Mouse (Mus musculus): ENCODE data around the gene Gm17617.
"Not testable (repeated sequence)": the region's sequence is repeated elsewhere in the genome, so short reads cannot be mapped to it uniquely, and the experiment has no call there.

The Gm17617 gene

GRCm38 (mm10) chr13:55114375-55114774, 19.0 kb downstream of the Gm17617 start:
- DNase-seq, result no peak

DNA sequence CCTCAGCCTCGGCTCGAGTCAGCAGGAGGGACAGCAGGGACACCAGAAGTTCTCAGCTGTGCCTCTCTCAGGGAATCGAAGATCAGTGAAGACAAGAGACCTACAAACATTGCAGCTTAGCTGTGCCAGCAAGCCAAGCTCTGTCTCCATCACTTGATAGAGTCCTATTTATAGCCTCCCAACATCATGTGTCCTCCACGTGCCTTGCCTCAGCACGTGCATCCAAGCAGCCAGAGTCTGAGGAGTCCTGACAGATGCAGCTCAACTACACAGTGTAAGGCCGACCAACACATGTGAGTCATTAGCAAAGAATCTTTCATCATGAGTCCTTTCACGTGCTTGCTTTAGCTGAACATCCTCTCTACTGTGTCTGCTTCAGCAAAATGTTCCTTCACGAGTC, 25.7 kb downstream of the Gm17617 start:
- no peak for DNase-seq

DNA sequence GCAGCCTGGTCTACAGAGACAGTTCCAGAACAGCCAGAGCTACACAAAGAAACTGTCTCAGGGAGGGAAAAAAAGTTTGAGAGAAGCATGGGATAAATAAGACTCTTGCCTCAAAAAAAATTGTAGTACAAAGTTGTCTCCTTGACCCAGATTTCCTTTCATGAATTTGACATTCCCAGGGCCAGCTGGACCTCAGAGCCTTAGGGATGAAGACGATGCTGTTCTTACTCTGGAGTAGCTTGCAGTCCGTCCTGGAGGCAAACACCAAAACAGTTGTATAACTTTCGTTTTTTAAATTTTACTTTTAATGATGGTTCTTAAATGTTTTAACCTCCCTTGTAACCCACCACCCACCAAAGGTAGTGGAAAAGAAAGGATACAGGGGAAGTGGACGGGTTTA, 26.2 kb downstream of the Gm17617 start:
- no peak for DNase-seq

- DNase-seq, result no peak
These were observed 27.2 kb downstream of the Gm17617 start for GRCm38 (mm10) chr13:55105953-55106691.

- DNase-seq, result peak; percentile 99
These were observed 28.0 kb downstream of the Gm17617 start, which contains the start of gene Zfp346 for GRCm38 (mm10) chr13:55105045-55105952. TSS of gene Zfp346 (plus strand) at chr13:55105311.

DNA sequence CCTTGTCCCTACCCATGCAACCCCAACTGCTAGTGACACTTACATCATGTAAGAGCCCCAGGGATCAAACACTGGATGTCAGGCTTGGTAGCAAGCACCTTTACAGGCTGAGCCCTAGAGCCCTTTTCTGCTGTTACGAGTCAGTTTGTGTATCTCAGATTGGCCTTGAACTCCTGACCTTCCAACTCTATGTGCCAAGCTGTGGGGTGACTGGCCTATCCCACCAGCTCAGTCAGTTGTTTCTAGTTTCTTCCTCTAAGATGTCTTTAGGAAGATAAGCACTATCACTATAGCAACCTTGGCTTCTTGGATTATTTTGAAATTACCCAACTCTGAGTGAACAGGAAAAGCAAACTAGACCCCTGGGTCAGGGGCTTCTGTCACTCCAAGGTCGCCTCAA, 30.0 kb downstream of the Gm17617 start:
- DNase-seq, result no peak

- no peak for DNase-seq
These were observed 31.0 kb downstream of the Gm17617 start for GRCm38 (mm10) chr13:55102366-55102765.

DNA sequence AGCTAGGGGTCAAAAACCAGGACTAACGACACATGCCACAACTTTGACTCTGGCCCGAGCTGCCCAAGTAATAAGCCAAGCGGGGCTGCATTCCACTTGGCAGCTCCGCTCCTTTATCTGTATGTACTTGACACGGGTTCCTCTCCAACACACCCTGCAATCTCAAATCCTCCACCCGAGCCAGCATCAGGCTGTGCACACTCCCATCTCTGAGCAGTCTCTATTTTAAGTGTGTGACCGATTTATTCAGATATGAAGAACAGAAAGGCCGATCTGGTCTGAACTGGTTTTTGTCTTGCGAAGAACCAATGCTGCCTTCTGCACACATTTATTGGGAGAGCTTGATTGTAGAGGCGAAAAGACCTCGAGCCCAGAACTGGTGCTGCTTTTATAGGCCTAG, 31.7 kb downstream of the Gm17617 start:
- DNase-seq, result no peak

DNA sequence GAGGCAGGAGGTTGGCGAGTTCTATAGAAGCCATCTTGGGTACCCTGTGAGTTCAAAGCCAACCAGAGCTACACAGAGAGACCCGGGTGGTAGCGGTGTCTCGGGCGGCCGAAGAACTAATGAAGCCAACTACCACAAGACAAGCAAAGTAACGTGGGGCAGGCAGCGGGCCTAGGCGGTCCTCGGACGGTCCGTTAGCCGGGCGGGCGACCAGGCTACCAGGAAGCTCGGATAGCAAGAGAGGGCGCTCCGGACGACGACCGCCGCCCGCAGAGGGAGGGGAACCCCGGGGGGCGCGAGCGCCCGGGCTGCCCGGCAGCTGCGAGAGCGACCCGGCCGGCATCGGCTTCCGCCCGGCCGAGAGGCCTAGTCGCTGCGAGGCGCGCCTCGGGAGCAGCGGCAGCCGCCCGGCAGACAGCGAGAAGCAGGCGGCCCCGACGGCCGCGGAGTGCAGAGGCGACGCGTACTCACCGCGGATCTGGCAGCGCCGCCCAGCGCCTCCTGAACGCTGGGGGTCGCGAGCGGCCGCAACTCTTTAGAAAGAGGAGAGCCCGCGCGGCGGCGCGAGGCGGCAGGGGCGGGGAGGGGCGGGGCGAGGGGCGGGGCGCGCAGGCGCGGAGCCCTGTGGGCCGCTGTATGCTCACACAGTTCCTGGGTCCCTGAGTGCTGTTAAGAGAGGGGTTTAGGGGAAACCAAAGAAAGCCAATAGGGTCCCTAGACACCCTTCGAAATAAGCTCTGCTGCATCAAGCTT, 33.4 kb downstream of the Gm17617 start, which contains the start of gene Uimc1:
TSS of gene Uimc1 (minus strand) at position 575 of the 753 bp plus-strand sequence.
- DNase-seq, result peak; percentile 85

GRCm38 (mm10) chr13:55099066-55099725, 34.2 kb downstream of the Gm17617 start:
- no peak for DNase-seq

- not testable (repeated sequence) for DNase-seq
These were observed 35.5 kb downstream of the Gm17617 start for GRCm38 (mm10) chr13:55097841-55098240.

GRCm38 (mm10) chr13:55092588-55092987, 40.8 kb downstream of the Gm17617 start:
- no peak for DNase-seq

All from kidney, adult 18-20 months (tissue).